Mouse (Mus musculus) hindbrain, embryonic 12.5 days (tissue): Measurements from ENCODE around the gene Fgd3. TPM values are rescaled to one million over a fixed set of nuclear protein-coding genes. Genes with fewer than 3 reads are reported as not detected.

Source experiments
- ATAC-seq: fragments of 200-750 bp; cut with Nextera tagmentation; 2 replicates; pipeline ENCODE4 v1.8.0; 2017; ENCODE audit warnings: moderate TSS enrichment; ENCODE audit not compliant: low FRiP score
- H3K27ac ChIP-seq: fragments of 300-500 bp; sonication (generic); 2 replicates; pipeline ENCODE4 v1.5.1; 2016; ENCODE audit warnings: mild to moderate bottlenecking
- H3K27me3 ChIP-seq: fragments of 300-500 bp; sonication (generic); 2 replicates; pipeline ENCODE4 v1.6.1; 2016; ENCODE audit warnings: mild to moderate bottlenecking
- H3K36me3 ChIP-seq: fragments of 300-500 bp; sonication (generic); 2 replicates; pipeline ENCODE4 v1.6.1; 2016; ENCODE audit warnings: mild to moderate bottlenecking
- H3K4me1 ChIP-seq: fragments of 300-500 bp; sonication (generic); 2 replicates; pipeline ENCODE4 v1.6.1; 2016
- H3K4me2 ChIP-seq: fragments of 300-500 bp; sonication (generic); replicated peaks from 2 replicates; pipeline ENCODE4 v1.6.1; 2016; ENCODE audit warnings: mild to moderate bottlenecking
- H3K4me3 ChIP-seq: fragments of 300-500 bp; sonication (generic); 2 replicates; pipeline ENCODE4 v1.5.1; 2016; ENCODE audit warnings: mild to moderate bottlenecking
- H3K9ac ChIP-seq: fragments of 300-500 bp; sonication (generic); 2 replicates; pipeline ENCODE4 v1.6.1; 2016; ENCODE audit warnings: mild to moderate bottlenecking, moderate library complexity
- H3K9me3 ChIP-seq: fragments of 300-500 bp; sonication (generic); replicated peaks from 2 replicates; pipeline ENCODE4 v1.6.1; 2016; ENCODE audit warnings: mild to moderate bottlenecking
- WGBS: fragments of 180-500 bp; shearing (Covaris S2); methylation state at CpG from one replicate; pipeline ENCODE4 v1.1.7; 2016; 5-methylcytosine and 5-hydroxymethylcytosine counted together
- polyA plus RNA-seq: library from polyadenylated mRNA; unstranded; fragments of >200 nt; fragmentation: Nextera tagmentation; extraction: Ambion mirVana; gene quantifications from 2 replicates; pipeline ENCODE4 v1.2.1, GENCODE M21; 2016

Gene Fgd3
- polyA plus RNA-seq, 1 experiment from 2014 or later = 1.1 TPM

DNA sequence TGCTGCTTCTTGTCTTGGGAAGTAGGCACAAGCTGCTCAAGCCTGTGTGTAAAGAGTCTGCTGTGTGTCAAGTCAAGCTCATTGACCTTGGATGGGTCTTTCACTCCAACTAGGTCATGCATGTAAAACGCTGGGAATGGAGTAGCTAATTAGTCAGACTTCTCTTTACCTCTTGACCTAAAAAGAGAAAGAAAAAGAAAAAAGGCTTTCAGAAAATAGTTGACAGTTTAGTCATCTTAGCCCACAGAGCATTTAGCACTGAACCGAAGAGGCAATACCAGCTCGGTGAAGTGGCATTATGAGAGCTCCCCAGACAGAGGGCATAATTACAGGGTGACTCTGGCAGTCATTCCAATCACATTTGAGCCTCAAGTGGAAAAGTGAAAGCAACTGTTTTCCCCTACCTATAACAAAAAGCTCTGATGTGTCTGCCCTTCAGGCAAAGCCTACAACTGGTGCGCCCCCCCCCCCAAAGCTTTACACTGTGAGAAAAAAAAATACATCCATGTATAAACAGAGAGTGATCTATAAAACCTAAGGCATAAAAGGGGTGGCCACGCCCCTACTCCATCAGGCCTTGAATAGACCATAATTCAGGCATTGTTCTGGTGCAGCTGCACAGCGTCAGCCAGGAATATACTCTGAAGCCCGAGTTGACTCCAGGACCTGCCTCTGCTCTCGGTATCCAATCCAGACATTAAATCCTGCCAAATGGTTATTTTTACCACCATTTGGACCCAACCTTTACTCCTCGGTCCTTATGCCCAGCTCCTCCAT lies 3.5 kb downstream of the Fgd3 start:
- Histone ChIP-seq H3K4me1 (peaks cover 34% of the 10 kb centered on the region), H3K9me3 (no peaks in the 10 kb centered on the region), H3K36me3 (no peaks in the 10 kb centered on the region), H3K9ac (no peak overlapping the region), H3K27me3 (peaks cover 29% of the 10 kb centered on the region), H3K4me2 (no peak overlapping the region), H3K27ac (no peak overlapping the region; the same call in 1 of the 2 replicates), H3K4me3 (no peak overlapping the region)
- WGBS = 36% methylated on average over 9 of the region's 9 CpGs
- no peak for ATAC-seq

DNA sequence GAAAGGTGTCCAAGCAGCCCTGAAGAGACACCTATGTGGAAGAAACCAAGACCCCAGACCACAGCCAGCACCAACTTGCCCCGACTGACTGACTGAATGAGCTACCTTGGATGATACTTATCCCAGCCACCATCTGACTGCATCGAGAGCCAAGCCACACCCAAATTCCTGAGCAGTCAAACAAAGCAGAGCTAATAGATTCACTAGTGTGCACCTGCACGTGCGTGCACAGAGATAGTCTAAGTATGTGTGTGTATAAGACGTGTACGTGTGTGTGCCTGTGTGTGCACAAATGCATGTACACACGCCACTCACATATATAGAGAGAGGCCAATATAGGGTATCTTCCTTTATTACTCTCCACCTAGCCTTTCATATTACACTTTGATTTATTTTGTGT lies 8.5 kb downstream of the Fgd3 start:
- WGBS = 88% methylated on average over 7 of the region's 7 CpGs
- no peaks in the 10 kb centered on the region for H3K36me3 ChIP-seq
- no peak overlapping the region for H3K27ac ChIP-seq
- no peaks in the 10 kb centered on the region for H3K9me3 ChIP-seq
- H3K9ac ChIP-seq = no peak overlapping the region
- ATAC-seq = no peak
- H3K27me3 ChIP-seq = 0 out of 2 replicates have a peak, but pooled peaks cover 3% of the 10 kb centered on the region
- H3K4me2 ChIP-seq = no peak overlapping the region
- H3K4me1 ChIP-seq = peaks cover 12% of the 10 kb centered on the region
- H3K4me3 ChIP-seq = no peak overlapping the region

DNA sequence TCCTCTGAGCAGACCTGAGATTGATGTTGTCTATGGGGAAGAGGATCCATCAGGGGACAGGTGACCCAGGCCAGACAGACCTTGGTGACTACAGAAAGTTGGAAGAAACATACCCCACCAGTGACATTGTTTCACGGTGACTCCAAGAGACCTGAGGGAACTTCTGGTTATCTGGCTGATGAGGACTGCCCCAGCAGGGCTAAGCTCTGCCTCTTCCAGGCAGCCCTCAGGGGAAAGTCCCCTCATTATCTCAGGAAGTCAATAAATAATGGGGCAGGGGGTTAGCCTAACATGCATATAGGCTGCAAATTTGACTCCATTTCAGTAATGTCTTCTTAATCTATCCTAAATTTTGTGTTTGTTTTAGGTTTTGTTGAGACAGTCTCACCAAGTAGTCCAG lies 10.6 kb downstream of the Fgd3 start:
- ATAC-seq = no peak
- Histone ChIP-seq H3K9ac (no peak overlapping the region), H3K36me3 (no peaks in the 10 kb centered on the region), H3K4me2 (no peak overlapping the region), H3K27me3 (no peaks in the 10 kb centered on the region), H3K4me1 (peaks cover 9% of the 10 kb centered on the region), H3K27ac (no peak overlapping the region), H3K4me3 (no peak overlapping the region), H3K9me3 (no peaks in the 10 kb centered on the region)
- 90% methylated on average over 1 of the region's 1 CpGs for WGBS

DNA sequence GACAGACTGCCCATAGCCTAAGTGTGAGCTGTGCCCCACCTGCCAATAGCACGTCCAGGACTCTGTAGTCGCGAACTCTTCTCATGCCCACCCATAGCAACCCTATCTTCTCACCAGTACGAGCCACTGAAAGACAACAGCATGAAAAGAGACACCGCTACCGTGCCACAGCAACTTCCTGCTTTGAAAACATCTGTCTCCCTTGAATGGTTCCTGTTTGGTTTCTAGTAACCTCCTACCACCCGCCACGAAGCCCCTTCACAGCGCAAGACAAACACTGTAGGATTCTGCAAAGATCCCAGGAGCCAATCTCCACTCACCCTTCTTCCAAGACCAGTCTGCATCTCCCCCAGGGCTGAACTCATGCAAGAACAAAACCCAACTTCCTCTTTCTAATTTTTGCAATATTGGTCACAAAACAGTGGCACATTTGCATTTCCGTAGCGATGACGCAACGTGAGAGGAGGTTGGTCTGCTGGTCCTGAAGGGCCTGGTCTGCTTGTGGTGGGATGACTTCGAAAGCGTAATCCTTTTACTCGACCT lies 11.2 kb downstream of the Fgd3 start:
- H3K9me3 ChIP-seq = no peaks in the 10 kb centered on the region
- 84% methylated on average over 16 of the region's 16 CpGs for WGBS
- no peak overlapping the region for H3K9ac ChIP-seq
- H3K36me3 ChIP-seq = no peaks in the 10 kb centered on the region
- H3K4me2 ChIP-seq = no peak overlapping the region
- no peak for ATAC-seq
- no peak overlapping the region for H3K4me3 ChIP-seq
- no peaks in the 10 kb centered on the region for H3K27me3 ChIP-seq
- no peak overlapping the region for H3K27ac ChIP-seq
- peaks cover 9% of the 10 kb centered on the region for H3K4me1 ChIP-seq

DNA sequence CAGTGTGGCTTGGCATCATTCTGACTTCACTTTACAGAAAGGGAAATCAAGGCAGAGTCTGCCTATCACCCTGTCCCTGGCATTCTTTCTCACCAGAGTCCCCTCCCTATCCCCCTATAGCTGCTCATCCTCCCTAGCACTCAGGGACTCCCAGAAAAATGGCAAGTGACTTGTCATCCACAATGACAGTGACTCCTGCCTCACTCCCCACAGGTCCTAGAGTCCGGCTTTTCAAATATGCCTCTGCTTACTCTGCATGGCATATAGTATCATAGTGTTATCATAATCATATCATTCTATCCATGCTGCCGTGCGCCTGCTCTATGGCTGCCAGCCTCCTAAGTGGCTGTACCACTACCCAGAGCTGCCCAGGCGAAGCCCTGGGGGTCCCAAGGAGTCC lies 11.9 kb downstream of the Fgd3 start:
- no peak for ATAC-seq
- H3K4me1 ChIP-seq = peaks cover 9% of the 10 kb centered on the region
- 92% methylated on average over 4 of the region's 4 CpGs for WGBS
- no peaks in the 10 kb centered on the region for H3K27me3 ChIP-seq
- no peak overlapping the region for H3K27ac ChIP-seq
- H3K4me3 ChIP-seq = no peak overlapping the region
- H3K9me3 ChIP-seq = no peaks in the 10 kb centered on the region
- no peak overlapping the region for H3K9ac ChIP-seq
- no peak overlapping the region for H3K4me2 ChIP-seq
- no peaks in the 10 kb centered on the region for H3K36me3 ChIP-seq

DNA sequence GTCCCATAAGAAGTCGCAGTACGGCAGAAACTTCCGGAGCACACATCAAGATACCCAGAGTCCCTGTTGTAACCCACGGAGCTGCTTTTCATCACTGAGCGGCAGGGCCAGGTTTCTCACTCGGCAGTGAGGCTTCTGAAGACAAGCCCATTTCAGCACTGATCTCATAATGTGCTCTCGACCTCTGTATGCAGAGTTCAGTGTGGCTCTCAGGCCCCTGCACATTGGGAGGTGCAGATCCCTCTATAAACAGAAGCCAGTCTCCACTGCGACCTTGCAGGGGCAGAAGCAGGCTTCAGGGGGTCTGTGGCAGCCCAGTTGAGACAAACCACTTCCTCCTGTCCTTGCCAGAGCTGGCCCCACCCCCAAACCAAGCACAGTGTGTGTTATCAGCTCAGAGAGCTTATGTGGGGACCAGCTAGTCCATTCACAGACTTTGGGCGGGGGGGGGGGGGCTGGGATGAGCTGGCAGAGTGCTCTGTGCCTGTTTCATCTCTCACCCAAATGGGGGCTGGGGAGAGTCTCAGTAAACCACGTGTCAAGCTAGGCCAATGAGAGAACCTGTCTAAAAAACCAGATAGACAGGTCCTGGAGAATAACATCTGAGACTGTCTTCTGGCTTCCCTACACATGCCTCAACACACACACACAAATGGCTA lies 12.7 kb downstream of the Fgd3 start:
- Histone ChIP-seq H3K4me1 (peaks cover 9% of the 10 kb centered on the region), H3K9me3 (no peaks in the 10 kb centered on the region), H3K9ac (no peak overlapping the region), H3K27ac (no peak overlapping the region; the same call in 1 of the 2 replicates), H3K4me3 (no peak overlapping the region), H3K27me3 (no peaks in the 10 kb centered on the region), H3K4me2 (no peak overlapping the region), H3K36me3 (no peaks in the 10 kb centered on the region)
- WGBS = 40% methylated on average over 10 of the region's 10 CpGs
- ATAC-seq = no peak

DNA sequence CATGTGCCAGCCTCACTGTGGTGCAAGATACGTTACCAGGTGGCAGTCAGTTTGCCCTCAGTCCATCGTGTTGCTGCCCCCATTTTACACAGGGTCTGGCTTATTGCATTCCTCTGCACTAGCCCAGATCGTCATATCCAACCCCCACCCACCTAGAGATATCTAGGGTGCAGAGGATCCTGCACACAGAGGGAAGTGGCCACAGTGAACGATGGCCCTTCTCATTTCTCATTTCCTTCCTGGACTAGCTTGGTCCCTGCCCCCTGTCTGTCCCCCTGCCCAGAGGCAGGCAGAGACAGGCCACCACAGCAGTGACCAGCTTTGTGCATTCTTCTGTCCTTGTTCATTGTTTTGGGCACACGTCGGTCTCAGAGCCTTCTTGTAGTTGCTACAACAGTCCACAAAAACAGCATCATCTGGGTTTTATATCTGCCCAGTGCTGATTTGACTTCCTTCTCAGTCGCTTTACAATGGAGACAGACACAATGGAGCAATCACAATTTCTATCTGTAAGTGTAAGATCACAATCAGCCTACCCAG lies 13.3 kb downstream of the Fgd3 start:
- no peak overlapping the region for H3K4me3 ChIP-seq
- H3K27ac ChIP-seq = no peak overlapping the region; the same call in 1 of the 2 replicates
- H3K9ac ChIP-seq = no peak overlapping the region
- no peaks in the 10 kb centered on the region for H3K9me3 ChIP-seq
- H3K27me3 ChIP-seq = no peaks in the 10 kb centered on the region
- H3K4me1 ChIP-seq = peaks cover 9% of the 10 kb centered on the region
- ATAC-seq = no peak
- 78% methylated on average over 7 of the region's 7 CpGs for WGBS
- H3K36me3 ChIP-seq = no peaks in the 10 kb centered on the region
- no peak overlapping the region for H3K4me2 ChIP-seq

DNA sequence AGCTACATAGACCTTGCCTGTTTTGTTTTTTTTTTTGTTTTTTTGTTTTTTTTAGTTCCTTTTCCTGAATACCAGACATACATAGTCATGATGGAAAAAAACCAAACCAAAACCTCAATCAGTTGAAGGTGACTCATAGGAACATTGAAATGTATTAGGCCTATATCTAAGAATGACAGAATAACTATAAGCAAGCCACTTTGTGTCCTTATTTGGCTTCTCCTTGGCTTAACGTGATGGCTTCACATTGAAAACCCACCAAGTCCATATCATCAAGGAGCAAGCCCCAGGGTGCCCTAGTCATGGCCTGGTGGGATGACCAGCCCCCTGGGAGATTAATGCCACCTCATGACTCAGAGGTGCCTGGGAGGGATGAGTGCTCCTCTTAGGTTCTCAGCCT lies 19.3 kb downstream of the Fgd3 start:
- ATAC-seq = no peak
- Histone ChIP-seq H3K27me3 (no peaks in the 10 kb centered on the region), H3K9me3 (no peaks in the 10 kb centered on the region), H3K4me3 (no peak overlapping the region), H3K27ac (no peak overlapping the region), H3K4me2 (no peak overlapping the region), H3K4me1 (no peaks in the 10 kb centered on the region), H3K9ac (no peak overlapping the region), H3K36me3 (no peaks in the 10 kb centered on the region)
- 86% methylated on average over 1 of the region's 1 CpGs for WGBS

DNA sequence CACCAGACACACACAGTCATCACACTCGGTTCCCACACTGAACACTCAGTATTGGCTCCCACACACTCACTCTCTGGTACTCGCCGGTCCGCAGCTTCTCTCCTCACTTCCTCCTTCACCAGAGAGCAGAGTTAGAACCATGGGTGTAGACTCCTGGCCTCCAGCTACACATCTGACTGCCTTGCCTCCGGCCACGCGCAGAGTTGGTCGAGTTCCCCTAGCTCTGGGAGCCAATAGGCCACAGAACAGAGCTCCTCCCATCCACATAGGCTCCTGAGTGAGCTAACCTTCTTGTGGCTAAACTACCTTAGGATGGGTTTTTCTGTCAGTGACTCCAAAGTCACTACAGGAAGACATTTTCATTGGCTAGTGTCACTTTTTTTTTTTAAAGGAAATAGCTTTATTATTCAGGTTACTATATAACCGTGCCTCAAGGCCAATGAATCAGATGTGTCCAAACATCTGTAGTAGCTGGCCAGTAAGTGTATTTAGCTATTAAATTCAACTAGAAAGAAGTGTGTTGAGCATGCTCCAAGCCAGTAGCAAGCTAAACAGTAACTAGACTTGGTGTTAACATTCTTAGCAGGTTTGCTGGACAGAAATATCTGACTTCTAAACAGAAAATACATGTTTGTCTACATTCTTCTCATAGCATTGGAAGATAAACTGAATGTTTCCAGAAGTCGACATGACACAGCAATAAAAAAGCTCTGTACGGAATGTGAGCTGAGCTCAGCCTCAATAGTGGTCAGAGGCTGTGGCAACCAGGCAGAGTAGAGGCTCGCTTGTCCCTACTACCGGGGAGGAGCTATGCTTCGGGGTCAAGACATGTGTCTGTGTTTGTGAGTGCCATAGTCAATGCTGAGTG lies 21.4 kb downstream of the Fgd3 start:
- no peak overlapping the region for H3K4me2 ChIP-seq
- H3K4me1 ChIP-seq = no peaks in the 10 kb centered on the region
- WGBS = 90% methylated on average over 14 of the region's 14 CpGs
- no peaks in the 10 kb centered on the region for H3K36me3 ChIP-seq
- no peaks in the 10 kb centered on the region for H3K27me3 ChIP-seq
- H3K27ac ChIP-seq = no peak overlapping the region
- no peak for ATAC-seq
- H3K9ac ChIP-seq = no peak overlapping the region
- no peaks in the 10 kb centered on the region for H3K9me3 ChIP-seq
- no peak overlapping the region for H3K4me3 ChIP-seq

DNA sequence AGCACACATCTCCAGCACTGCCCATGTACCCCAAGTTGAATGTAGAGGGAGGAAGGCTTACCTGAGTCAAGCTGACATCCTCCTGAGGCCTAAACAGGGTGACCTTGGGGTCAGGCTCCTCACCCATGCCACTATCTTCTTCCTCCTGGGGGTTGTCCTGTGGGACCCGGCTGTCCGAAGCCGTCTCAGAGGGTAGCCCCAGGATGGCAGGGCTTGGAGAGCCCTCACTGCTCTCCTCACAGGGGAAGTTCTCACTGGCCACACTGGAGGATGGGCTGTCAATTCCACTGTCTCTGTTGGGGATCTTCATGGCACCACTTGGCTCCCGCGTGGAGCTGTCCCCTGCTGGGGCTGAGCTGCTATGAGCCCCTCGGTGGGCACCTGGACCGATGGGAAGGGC lies 23.8 kb downstream of the Fgd3 start:
- H3K4me2 ChIP-seq = no peak overlapping the region
- 79% methylated on average over 7 of the region's 7 CpGs for WGBS
- ATAC-seq = no peak
- no peaks in the 10 kb centered on the region for H3K36me3 ChIP-seq
- peaks cover 6% of the 10 kb centered on the region; the same call in 1 of the 2 replicates for H3K9me3 ChIP-seq
- H3K27me3 ChIP-seq = no peaks in the 10 kb centered on the region
- H3K27ac ChIP-seq = no peak overlapping the region
- no peak overlapping the region for H3K4me3 ChIP-seq
- H3K4me1 ChIP-seq = no peaks in the 10 kb centered on the region
- H3K9ac ChIP-seq = no peak overlapping the region

DNA sequence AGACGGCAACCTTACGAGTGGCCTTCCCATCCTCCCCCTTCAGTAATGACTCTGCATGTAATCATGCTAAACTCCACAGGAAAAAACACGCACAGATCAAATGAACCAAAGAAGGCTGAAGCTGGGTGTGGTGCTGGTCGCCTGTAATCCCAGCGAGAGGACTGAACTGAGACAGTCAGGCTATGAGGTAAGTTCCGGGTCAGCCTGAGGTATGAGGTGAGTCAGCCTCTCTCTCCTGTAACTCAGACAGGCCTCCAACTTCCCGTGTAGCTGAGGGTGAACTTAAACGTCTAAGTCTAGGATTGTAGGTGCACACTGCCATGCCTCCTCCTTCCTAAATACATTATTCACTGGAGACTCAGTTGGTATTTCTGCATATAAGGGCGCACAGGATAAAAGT lies 26.0 kb downstream of the Fgd3 start:
- no peaks in the 10 kb centered on the region for H3K36me3 ChIP-seq
- no peak for ATAC-seq
- 84% methylated on average over 9 of the region's 9 CpGs for WGBS
- H3K9me3 ChIP-seq = peaks cover 6% of the 10 kb centered on the region; the same call in 1 of the 2 replicates
- H3K4me3 ChIP-seq = no peak overlapping the region
- H3K4me2 ChIP-seq = no peak overlapping the region
- no peaks in the 10 kb centered on the region for H3K27me3 ChIP-seq
- no peak overlapping the region for H3K27ac ChIP-seq
- H3K4me1 ChIP-seq = no peaks in the 10 kb centered on the region
- no peak overlapping the region for H3K9ac ChIP-seq

DNA sequence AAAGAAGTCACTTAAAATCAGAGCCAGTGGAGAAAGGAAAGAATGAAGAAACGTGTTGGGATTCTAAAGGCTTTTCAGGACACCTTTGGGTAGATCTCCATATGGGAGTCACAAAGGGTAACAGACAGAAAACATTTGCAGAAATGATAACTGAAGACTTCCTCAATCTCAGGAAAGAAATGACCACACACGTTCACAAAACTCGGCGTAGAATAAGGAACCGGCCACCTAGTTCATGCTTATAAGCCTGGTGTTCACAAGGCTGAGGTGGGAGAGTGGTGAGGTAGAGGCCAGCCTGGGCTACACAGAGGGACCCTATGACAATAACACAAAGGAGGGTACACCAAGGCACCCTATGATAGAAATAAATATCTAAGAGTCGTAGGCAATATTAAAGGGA lies 28.2 kb downstream of the Fgd3 start:
- Histone ChIP-seq H3K4me1 (no peaks in the 10 kb centered on the region), H3K4me3 (no peak overlapping the region), H3K4me2 (no peak overlapping the region), H3K36me3 (no peaks in the 10 kb centered on the region), H3K9ac (no peak overlapping the region), H3K27ac (no peak overlapping the region), H3K27me3 (no peaks in the 10 kb centered on the region), H3K9me3 (peaks cover 6% of the 10 kb centered on the region; the same call in 1 of the 2 replicates)
- no peak for ATAC-seq
- WGBS = 94% methylated on average over 6 of the region's 6 CpGs
